Mouse (Mus musculus): ENCODE data around the gene Bckdk.

Gene Bckdk

DNA sequence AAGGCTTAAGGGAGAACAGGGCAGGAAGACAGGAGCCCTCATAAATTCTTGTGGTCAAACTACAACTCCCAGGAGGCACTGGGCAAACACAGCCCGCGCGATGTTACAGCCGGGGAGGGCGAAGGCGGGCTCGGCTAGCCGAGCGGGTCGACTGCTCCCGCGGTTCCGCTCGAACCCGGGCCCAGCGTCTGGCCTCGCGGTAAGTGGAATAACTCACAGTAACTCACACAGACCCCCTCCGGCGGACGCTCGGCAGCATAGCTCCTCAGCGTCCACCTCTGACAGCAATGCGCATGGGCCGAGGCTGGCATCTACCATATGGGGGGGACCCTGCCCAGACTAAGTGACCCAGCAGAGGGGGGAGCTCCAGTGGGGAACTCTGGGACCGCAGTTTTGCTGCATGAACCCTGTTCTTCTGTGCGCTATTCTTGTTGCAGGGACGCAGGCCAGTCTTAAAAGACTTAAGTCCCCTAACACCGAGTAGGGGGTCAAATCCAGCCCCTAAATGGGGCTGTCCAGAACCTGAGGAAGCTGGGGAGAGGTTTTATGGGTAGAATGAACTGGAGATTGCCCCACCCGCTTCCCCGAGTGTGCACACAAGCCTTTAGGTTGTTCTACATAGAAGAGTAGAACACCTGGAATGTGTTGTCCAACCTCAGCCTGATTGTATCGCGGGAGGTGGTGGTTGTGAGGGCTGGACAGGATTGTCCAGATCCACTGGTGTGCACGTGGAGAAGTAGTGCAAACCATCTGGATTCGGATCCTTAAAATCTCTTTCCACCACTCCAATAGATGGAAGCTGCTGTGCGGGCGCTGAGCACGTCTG lies at the start of gene Bckdk:
Bckdk (plus strand) TSS at position 112 of the 826 bp plus-strand sequence.
- peak; percentile 74 to 75 for DNase-seq (ENCODE audit: low spot score in 2 of 2)

DNA sequence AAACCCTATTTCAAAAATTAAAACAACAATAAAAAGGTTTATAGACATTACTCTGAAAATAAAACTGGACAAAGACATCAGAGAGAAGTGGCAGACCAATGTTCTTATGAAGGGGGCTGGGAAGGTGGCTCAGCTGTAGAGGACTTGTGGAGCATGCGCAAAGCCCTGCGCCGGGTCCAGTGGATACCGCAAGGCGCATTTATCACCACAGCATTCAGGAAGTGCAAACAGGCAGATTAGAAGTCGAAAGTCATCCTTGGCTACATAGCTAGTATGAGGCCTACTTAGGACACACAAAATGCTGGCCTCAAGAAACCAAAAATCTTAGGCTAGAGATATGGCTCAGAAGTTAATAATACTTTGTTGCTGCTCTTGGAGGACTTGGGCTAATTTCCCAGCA lies 45.6 kb upstream of the Bckdk start:
- no peak for DNase-seq (ENCODE audit: low spot score in 2 of 2)

DNA sequence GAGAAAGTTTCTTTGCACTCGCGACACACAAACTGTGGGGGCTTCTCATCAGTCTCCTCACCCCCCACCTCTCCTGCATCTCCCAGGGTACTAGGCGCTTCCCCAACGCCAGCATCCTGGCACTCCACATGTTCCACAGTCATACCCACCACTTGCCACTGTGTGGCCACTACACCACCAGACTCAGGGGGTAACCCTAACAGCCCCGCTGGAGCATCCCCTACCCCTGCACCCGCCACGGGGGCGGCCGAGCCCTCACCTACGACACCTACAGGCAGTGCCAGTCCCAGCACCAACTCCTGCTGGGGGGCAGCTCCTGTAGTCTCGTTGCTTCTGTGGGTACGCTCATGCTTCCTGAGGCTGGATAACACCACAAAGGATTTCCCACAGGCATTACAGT lies 37.4 kb upstream of the Bckdk start:
- DNase-seq (ENCODE audit: low spot score in 2 of 2) = no peak

DNA sequence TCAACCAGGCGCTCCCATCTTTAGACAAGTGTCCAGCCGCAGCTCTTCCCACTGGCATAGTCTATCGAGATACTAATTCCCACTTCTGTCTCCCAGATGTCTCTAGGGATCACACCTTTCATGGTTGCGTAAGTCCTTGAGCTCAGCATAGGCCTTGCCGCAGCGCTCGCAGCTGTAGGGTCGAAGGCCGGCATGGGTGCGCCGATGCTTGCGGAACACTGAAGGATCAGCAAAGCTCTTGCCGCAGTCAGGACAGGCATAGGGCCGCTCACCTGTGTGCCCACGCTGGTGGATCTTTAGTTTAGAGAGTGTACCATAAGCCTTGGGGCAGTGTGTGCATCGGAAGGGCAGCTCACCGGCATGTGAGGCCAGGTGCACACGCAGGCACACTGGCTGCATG lies 36.2 kb upstream of the Bckdk start:
- DNase-seq (ENCODE audit: low spot score in 2 of 2) = no peak

DNA sequence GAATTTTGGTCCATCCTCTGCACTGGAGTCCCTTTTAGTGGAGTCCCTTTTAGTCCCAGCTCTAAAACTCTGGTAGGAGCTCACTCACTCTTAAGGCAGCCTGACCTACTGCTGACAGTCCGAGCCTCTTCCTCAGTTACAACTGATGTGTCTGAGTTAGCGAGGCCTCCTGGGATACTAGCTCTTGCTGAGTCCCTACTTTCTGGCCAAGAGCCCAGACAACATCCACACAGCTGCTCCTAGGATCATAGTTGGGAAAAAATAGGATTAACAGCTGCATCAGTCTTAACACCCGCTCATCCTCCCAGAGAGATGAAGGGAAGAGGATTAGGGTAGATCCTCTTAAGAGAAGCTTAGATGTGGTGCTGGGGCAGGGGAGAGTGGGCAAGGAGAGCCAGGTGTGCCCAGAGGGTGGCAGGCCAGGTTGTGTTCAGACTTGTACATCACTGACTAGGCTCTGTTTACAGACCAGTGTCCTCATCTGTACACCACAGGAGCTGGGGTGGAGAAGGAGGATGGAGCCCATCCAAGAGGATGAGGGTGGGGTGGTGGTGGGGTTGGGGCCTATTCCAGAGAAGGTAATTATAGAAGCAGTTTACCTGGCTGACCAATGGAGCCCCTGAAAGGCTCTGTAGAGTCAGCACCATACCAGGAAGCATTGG lies 34.6 kb upstream of the Bckdk start:
- peak in 1 of 2 experiments; percentile 61 for DNase-seq (ENCODE audit: low spot score in 2 of 2)

DNA sequence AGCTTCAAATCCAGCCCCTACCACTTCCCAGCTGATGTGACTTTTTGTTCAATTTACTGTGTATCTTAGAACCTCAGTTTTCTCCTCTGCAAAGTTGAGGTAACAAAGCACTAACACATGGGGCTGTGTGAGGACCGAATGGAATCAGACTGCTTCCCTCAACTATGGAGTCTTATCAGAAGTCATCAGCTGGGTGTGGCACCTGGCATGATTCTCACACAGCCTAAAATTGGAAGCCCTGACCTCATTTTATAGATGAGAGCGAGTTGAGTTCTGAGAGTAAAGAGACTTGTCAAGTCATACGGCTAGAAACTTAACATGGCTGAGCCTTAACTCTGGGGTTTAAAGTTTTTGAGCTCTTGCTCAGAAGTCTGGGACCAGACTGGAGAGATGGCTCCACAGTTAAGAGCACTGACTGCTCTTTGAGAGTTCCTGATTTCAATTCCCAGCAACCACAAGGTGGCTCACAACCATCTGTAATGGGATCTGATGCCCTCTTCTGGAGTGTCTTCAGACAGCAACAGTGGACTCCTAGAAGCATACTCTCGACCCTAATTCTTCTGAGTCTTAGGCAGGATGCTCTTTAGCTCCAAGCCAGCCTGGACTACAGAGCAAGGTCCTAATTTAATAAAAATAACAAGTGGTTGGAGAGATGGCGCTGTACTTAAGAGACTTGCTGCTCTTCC lies 33.6 kb upstream of the Bckdk start:
- no peak for DNase-seq (ENCODE audit: low spot score in 2 of 2)

DNA sequence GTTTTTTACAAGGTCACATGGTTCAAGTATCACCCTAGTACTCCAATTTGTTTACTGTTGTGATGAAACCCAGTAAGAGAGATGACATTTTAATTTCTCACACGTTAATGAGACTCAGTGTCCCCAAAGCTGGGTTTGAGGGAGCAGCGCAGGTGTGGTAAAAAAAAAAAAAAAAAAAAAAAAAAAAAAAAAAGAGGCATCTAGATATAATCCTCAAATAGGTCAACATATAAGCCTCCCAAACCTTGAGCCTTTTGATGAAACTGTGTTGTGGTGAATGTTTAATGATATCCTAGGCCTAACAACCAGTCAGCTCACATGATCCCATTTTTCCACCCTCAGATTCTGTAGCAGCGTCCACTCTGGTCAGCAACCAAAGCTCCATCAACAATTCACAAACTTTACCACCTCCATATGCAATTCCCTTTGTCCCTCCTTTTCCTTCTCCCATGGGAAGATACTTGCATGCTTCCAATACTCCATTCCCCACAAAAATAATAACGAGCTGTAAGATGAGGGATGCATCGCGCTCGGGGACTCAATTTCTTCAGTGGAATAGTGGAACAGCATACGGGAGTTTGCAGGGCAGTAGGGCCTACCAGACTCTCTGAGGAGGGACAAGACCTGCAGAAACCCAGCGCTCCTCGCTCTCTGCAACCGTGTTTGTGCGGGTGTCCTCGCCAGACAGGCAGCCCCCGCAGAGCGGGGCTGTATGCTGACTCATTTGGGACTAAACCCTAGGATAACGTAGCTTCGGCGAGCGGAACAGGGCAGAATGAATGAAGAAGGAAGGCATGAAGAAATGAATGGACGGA lies 28.9 kb upstream of the Bckdk start:
- no peak for DNase-seq (ENCODE audit: low spot score in 2 of 2)

DNA sequence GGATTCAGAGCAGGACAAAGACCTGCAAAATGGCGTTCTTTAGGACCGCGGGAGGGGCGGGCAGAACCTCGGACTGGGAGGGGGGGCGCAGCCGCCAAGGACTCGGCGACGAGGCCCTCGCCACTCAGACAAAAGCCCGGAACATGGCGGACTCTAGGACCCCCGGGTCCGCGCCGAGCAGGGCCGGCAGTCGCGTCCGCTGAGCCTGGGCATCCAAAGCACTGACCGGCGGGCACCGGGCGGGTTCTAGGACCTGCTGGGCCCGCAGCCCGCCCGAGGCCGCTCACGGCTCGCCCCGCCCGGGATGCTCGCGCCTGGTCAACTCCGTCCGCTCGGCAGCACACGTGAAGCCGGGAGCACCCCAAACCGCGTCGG lies 28.3 kb upstream of the Bckdk start:
- DNase-seq (ENCODE audit: low spot score in 2 of 2) = peak; percentile 94 to 95

DNA sequence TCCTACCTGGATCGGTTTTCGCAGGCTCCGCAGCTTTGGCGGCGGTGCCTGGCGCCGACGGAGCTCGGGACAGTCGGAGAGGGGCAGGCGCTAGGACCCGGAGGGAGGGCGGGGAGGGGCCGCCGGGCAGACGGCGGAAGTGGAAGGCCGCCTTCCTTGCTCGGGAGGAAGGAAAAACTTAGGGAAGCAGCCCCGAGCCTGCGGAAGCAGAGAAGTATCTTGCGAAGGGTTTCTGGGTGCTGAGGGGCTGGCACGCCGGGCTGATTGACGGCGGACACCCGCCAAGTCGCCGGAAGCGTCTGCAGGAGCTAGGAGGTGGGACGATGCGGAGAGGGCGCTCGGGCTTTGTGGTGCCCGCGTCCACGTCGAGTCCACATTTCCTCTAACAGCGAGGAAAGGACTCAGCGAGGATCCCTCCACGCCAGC lies 27.8 kb upstream of the Bckdk start, which contains the start of gene Zfp646:
Zfp646 (plus strand) TSS at position 181 of the 426 bp plus-strand sequence.
- DNase-seq (ENCODE audit: low spot score in 2 of 2) = peak; percentile 56 to 68

DNA sequence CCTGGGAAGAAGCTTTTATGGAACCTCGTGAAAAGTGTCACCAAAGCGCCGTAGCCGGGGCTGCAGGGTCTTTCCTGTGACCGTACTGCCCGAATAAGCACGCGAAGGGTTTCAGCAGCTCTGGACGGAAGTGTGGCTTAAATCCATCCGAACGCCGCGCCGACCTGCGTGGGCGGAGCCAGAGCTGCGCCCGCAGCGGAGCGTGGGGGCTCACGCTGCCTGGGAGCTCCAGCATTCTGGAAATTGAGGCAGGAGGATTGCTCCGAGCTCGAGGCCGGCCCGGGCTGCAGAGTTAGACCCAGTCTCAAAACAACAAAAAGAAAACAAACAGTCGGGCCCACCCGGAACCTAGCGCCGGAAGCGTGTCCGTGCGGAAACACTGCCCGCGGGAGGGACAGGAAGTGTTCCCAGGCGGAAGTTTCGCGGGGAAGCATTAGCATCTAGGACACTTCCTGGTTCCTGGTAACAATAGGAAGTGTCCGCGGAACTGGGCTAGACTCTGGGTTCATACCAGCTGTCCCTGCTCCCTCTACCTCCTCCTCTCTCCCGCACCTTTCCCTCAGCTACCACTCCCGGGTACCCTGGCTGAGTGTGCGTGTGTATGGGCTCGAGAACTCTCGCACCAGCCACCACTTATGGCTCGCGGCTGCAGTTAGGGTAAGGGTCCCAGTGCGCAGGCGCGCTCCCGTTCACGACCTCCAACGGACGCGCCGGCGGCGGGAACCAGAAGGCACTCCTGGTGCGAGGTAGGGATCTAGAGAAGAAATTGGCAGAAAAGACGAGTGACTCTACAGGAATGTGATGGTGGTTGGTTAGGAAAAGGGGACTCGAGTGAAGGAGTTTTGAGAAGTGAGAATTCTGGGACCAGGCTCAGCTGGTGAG lies 27.2 kb upstream of the Bckdk start, which contains the start of gene Zfp668:
Zfp668 (minus strand) TSS at position 362 of the 882 bp plus-strand sequence.
- peak; percentile 84 to 87 for DNase-seq (ENCODE audit: low spot score in 2 of 2)

DNA sequence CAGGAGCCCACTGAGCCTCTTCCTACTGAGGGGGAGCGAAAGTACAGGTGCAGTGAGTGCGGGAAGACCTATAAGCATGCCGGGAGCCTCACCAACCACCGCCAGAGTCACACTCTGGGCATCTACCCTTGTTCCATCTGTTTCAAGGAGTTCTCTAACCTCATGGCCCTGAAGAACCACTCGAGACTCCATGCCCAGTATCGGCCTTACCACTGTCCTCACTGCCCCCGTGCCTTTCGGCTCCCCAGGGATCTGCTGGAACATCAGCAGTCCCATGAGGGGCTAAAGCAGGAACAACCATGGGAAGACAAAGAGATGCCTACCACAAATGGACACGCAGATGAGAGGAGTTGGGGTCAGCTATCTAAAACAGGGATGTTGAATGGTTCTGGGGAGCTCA lies 24.6 kb upstream of the Bckdk start:
- DNase-seq (ENCODE audit: low spot score in 2 of 2) = no peak

DNA sequence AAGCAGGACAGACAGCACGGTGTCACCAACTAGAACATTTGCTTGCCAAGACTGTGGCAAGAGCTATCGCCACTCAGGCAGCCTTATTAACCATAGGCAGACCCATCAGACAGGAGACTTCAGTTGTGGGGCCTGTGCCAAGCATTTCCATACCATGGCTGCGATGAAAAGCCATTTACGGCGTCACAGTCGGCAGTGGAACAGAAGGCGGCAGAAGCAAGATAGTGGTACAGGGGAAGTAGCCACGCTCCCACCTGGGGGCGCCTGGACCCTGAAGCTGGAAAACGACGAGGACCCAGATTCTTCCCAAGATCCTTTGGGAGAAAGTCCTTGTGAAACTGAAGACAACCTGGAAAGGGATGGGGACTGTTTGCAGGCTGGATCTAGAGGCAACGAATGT lies 23.5 kb upstream of the Bckdk start:
- DNase-seq (ENCODE audit: low spot score in 2 of 2) = no peak

DNA sequence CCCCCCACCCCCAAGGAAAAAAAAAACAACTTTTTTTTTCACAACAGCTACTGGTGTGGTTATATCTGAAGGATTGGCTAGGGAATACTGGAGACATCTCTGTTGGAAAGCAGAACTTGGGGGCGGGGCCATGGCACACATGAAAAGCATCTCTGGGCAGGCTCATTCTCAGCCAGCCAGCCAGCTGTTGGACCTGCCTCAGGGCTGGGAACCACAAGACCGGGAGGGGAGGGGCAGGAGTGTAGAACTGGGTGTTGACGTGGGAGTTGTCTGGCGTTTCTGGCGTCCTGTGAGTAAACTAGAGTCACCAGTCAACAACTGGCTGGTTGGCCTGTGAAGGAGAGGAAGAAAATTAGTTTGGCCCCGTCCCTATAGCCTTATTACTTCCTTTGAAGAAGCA lies 17.9 kb upstream of the Bckdk start:
- no peak for DNase-seq (ENCODE audit: low spot score in 2 of 2)

DNA sequence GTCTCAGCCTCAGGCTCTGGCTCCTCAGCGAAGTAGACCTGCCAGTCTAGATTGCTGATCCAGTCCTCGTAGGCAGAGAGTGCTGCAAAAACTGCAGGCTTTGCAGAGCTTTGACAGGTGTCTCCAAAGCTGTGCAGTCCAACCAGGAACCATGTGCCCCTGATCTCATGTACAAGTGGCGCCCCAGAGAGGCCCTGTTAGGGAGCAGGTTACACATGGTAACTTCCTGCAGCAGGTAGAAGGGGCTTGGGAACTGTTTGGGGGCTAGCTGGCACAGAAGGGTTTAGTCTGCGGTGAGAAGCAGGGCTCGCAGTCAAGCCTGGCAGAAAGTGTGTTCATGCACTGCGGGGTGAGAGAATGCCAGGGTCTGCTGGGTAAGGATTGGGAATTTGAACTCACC lies 17.3 kb upstream of the Bckdk start:
- no peak for DNase-seq (ENCODE audit: low spot score in 2 of 2)

DNA sequence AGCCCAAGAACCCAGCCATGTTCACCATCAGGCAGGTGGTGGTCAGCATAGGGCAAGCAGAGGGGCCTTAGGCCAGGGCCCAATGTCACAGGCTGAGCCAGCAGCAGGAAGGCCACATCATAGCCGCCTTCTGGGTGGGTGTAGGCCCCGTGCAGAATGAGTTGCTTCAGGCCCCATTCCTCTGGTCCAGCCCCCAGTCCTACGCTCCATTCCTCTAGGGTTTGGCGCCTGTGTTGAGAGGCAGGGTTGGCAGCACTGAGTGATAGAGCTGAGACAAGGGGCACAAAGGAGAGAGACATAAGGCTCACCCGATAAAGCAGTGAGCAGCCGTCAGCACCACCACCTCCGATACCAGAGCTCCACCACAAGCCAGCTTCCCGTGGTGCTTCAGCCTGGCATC lies 16.7 kb upstream of the Bckdk start:
- no peak for DNase-seq (ENCODE audit: low spot score in 2 of 2)

DNA sequence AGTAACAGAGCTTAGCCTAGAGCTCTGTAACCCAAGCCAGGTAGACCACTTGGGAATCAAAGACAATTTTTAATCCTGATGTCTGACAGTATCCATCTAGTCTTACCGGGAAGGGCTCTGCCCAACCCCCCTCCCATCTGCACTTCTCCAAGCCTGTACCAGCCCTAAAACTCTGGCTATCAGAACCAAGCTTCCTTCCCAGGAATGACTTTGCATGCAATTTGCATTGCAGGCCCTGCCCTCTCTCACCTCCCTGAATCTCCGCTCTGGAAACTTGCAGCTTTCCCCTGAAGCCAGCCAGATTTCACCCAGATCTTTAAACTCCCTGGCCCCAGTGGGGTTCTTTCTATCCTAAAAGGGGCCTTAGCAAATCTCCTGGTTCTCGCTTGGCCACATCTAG lies 16.1 kb upstream of the Bckdk start:
- DNase-seq (ENCODE audit: low spot score in 2 of 2) = no peak

DNA sequence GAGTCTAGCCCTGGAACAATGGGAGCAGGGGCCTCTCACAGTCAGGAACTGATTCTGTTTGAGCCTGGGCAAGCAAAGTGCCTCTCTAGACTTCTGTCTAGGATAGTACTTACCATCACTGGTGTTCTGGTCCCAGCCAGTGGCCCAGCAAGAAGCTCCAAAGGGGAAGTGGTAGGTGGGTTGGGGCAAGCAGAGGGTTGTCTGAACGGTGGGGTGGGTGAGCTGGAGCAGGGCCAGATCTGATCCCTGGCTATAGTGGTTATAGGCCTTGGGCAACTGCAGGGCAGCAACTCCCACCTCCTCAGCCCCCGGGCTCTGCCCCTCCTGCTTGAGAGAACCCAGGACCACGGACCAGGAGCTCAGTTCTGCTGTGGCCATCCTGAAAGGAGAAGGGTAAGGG lies 15.1 kb upstream of the Bckdk start:
- DNase-seq (ENCODE audit: low spot score in 2 of 2) = no peak

DNA sequence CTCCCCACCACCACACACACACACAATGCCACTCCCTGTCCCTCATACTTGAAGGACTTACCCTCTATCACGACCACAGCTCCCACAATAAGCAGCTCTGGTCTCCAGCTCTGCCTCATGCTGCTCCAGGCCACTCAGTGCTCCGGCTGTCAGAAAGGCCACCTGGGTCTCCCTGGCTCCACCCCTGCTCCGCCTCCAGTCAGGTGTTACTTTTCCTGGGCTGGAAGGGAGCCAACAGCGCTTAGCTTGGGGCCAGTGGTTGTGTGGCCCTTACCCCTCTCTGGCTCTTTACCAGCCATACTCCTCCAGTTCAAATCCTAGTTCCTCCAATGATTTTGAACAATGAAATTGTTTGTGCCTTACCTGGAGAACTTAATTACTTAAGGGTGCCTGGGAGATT lies 13.1 kb upstream of the Bckdk start, which contains the start of gene Prss53:
Prss53 (minus strand) TSS at position 173 of the 400 bp plus-strand sequence.
- DNase-seq (ENCODE audit: low spot score in 2 of 2) = no peak

DNA sequence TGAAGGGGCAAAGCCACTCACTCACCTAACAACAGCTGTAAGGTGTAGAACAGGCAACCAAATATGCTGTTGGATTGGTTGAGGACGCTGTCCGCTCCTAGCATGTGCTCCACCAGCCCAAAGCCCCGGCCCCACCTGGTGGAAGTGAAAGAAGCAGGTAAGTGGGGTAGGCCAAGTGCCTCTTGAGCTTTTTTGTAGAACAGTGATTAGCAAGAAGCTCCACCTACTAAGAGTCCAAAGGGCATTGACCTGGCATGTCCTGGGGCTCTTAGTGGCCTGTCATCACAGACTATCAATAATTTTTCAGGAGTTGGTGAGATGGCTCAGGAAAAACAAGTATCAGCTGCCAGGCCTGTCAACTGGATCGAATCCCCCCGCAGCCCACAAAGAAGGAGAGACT lies 9.4 kb upstream of the Bckdk start:
- no peak for DNase-seq (ENCODE audit: low spot score in 2 of 2)

DNA sequence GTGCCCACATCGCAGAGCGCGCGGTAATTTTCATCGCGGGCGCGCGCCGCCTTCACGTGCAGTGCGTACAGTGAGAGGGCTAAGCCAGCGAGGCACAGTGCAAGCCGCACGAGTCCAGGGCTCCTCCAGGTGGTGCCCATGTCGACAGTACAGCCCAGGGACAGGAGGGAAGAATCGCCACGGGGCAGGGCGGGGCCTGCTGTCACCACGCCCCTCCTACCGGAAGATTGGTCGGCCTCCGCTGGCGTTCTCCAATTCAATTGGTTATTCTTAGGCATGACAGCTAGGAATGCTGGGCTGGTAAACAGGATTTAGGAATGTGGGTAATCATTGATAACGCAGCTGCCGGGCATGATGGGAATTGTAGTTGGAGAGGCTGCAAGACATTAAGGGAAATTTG lies 8.4 kb upstream of the Bckdk start, which contains the start of the genes Gm21974 and Vkorc1:
Gm21974 (minus strand) TSS at position 13 of the 400 bp plus-strand sequence.
Vkorc1 (minus strand) TSS at position 176 of the 400 bp plus-strand sequence.
- peak; percentile 95 to 96 for DNase-seq (ENCODE audit: low spot score in 2 of 2)
